Mouse (Mus musculus) neural tube, embryonic 12.5 days (tissue): ENCODE data around the gene Pheta2. TPM values are rescaled to one million over a fixed set of nuclear protein-coding genes. Genes with fewer than 3 reads are reported as not detected.
"Not testable (repeated sequence)": the region's sequence is repeated elsewhere in the genome, so short reads cannot be mapped to it uniquely, and the experiment has no call there.

Source experiments
- ATAC-seq: fragments of 200-750 bp; cut with Nextera tagmentation; 2 replicates; pipeline ENCODE4 v1.8.0; 2017; ENCODE audit warnings: low read depth, mild to moderate bottlenecking, moderate TSS enrichment, moderate library complexity; ENCODE audit not compliant: low FRiP score
- H3K27ac ChIP-seq: fragments of 300-500 bp; sonication (generic); 2 replicates; pipeline ENCODE4 v1.5.1; 2016
- H3K27me3 ChIP-seq: fragments of 300-500 bp; sonication (generic); replicated peaks from 2 replicates; pipeline ENCODE4 v1.6.1; 2016; ENCODE audit warnings: mild to moderate bottlenecking
- H3K36me3 ChIP-seq: fragments of 300-500 bp; sonication (generic); 2 replicates; pipeline ENCODE4 v1.6.1; 2016; ENCODE audit warnings: mild to moderate bottlenecking
- H3K4me1 ChIP-seq: fragments of 300-500 bp; sonication (generic); 2 replicates; pipeline ENCODE4 v1.6.1; 2016
- H3K4me2 ChIP-seq: fragments of 300-500 bp; sonication (generic); replicated peaks from 2 replicates; pipeline ENCODE4 v1.6.1; 2016; ENCODE audit warnings: mild to moderate bottlenecking
- H3K4me3 ChIP-seq: fragments of 300-500 bp; sonication (generic); 2 replicates; pipeline ENCODE4 v1.5.1; 2016
- H3K9ac ChIP-seq: fragments of 300-500 bp; sonication (generic); 2 replicates; pipeline ENCODE4 v1.6.1; 2016; ENCODE audit warnings: mild to moderate bottlenecking
- H3K9me3 ChIP-seq: fragments of 300-500 bp; sonication (generic); 2 replicates; pipeline ENCODE4 v1.6.1; 2016; ENCODE audit warnings: mild to moderate bottlenecking
- WGBS: fragments of 180-500 bp; shearing (Covaris S2); methylation state at CpG from one replicate; pipeline ENCODE4 v1.1.7; 2016; 5-methylcytosine and 5-hydroxymethylcytosine counted together
- polyA plus RNA-seq: library from polyadenylated mRNA; unstranded; fragments of >200 nt; fragmentation: Nextera tagmentation; extraction: Ambion mirVana; gene quantifications from 2 replicates; pipeline ENCODE4 v1.2.1, GENCODE M21; 2016

The Pheta2 gene
- polyA plus RNA-seq, 1 experiment from 2014 or later = 4.0 TPM

DNA sequence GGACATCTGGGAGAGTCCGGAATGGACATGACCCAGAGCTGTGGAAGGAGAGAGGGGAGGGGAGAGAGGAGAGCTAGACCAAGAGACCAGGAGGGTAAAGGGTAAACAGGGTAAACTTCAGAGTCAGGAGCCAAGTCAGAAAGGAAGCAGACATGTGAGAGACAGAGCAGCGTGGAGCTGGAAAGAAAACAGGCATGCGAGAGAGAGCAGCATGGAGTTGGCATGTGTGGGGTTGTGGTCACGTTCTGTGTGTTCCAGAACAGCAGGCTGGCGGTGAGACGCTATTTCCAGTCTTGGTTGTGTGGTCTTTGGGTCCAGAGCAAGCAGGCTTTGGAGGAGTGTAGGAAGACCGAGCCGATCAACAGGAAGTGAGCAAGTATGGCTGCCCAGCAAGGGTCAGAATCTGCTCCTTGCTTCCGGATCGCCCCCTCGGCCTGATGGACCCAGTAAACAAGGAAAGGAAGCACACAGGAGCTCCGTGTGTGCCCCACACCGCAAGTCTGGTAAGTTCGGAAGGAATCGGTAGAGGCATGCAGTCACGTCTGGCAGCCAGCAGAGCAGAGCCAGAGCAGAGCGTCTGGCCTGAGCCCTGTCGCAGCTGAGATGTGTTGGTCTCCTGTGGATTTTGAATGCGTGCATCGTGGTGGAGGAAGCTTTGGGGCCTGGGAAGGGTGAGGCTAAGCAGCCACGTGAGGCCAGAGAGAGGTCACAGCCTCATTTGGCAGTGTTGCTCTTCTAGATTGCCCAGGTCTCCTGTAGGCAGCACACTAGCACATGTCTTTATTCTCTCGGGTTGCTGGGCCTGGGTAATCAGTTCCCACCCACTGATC lies 19.9 kb downstream of the Pheta2 start:
- H3K4me2 ChIP-seq = no peak overlapping the region
- H3K4me3 ChIP-seq = no peak overlapping the region
- no peaks in the 10 kb centered on the region for H3K9me3 ChIP-seq
- H3K27ac ChIP-seq = no peak overlapping the region
- no peaks in the 10 kb centered on the region for H3K27me3 ChIP-seq
- no peaks in the 10 kb centered on the region for H3K36me3 ChIP-seq
- H3K4me1 ChIP-seq = peaks cover 3% of the 10 kb centered on the region; the same call in 1 of the 2 replicates
- ATAC-seq = no peak
- 65% methylated on average over 22 of the region's 22 CpGs for WGBS
- no peak overlapping the region for H3K9ac ChIP-seq

GRCm38 (mm10) chr15:82361459-82362018 lies 22.8 kb downstream of the Pheta2 start:
- Histone ChIP-seq H3K36me3 (no peaks in the 10 kb centered on the region), H3K9ac (no peak overlapping the region), H3K27ac (no peak overlapping the region), H3K27me3 (no peaks in the 10 kb centered on the region), H3K4me3 (no peak overlapping the region), H3K4me1 (no peaks in the 10 kb centered on the region), H3K9me3 (no peaks in the 10 kb centered on the region), H3K4me2 (no peak overlapping the region)
- no peak for ATAC-seq
- WGBS = 79% methylated on average over 11 of the region's 11 CpGs

- no peak for ATAC-seq
- H3K27ac ChIP-seq = no peak overlapping the region
- 88% methylated on average over 4 of the region's 4 CpGs for WGBS
Measured at GRCm38 (mm10) chr15:82362234-82362633, 23.5 kb downstream of the Pheta2 start.

DNA sequence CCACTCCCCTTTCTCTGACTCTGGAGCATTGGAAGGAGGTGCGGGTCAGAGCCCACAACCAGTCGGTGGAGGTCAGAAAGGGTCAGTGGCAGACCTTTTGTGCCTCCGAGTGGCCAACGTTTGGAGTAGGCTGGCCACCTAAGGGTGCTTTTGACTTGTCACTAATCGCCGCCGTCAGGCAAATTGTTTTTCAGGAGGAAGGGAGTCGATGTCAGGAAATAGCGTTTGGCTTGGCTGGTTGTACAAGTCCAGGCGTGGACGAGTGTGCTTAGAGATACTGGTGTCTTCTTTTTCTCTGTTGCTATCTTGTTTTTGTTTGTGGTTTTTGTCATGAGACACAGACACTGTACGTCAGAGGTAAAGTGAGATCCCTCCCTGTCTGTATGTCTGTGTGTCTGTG lies 25.1 kb downstream of the Pheta2 start:
- H3K36me3 ChIP-seq, H3K9me3 ChIP-seq, H3K4me3 ChIP-seq, H3K9ac ChIP-seq, H3K4me2 ChIP-seq, H3K4me1 ChIP-seq, ATAC-seq, H3K27me3 ChIP-seq, H3K27ac ChIP-seq: not testable (repeated sequence)
- WGBS = 80% methylated on average over 8 of the region's 12 CpGs

More at GRCm38 (mm10) chr15:82362234-82362633, 23.5 kb downstream of the Pheta2 start:
- Histone ChIP-seq H3K36me3 (no peaks in the 10 kb centered on the region), H3K27me3 (no peaks in the 10 kb centered on the region), H3K9ac (no peak overlapping the region), H3K4me3 (no peak overlapping the region), H3K4me2 (no peak overlapping the region), H3K9me3 (no peaks in the 10 kb centered on the region), H3K4me1 (no peaks in the 10 kb centered on the region)

DNA sequence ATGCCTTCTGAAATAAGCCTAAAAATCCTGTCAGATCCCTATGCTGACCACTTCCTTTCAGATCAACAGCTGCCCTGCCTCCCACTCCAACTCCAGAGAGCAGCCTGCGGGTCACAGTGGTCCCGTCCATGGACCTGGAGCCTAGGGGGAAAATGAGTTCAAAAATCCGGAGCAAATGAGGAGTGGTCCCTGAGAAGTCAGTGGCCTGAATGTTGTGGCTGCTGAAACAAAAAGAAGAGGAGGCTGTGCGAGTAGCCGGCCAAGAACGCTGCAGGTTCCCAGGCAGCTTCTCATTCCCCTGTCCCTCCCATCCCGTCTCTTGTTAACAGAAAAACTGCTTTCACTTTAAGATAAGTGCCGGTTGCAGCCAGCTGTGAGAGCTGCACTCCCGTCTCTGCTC lies 25.8 kb downstream of the Pheta2 start:
- not testable (repeated sequence) for H3K27ac ChIP-seq, H3K36me3 ChIP-seq, H3K27me3 ChIP-seq, H3K4me2 ChIP-seq, H3K9ac ChIP-seq, ATAC-seq, H3K4me3 ChIP-seq, H3K4me1 ChIP-seq, H3K9me3 ChIP-seq
- 26% methylated on average over 7 of the region's 9 CpGs for WGBS

DNA sequence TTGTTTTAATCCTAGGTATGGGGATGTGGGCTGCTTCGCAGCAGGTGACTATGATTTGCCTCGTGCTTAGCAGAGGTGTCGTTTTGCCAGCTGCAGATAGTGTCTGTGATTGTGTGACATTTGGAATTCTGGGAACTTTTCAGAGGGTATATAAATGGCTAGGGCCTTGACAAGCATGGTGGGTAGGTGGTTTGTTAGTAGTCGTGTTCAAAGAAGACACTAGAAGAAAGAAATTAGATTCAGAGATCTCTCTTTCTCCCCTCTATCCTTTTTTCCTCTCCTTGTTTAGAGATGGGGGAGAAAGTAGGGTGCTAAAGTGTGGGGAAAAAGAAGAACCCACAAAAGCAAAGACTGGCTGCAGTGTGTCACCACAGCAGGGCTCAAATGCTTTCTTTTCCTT lies 29.4 kb downstream of the Pheta2 start:
- no peaks in the 10 kb centered on the region for H3K27me3 ChIP-seq
- no peaks in the 10 kb centered on the region for H3K36me3 ChIP-seq
- no peak overlapping the region for H3K9ac ChIP-seq
- no peaks in the 10 kb centered on the region for H3K4me1 ChIP-seq
- H3K27ac ChIP-seq = no peak overlapping the region
- 90% methylated on average over 4 of the region's 4 CpGs for WGBS
- H3K9me3 ChIP-seq = no peaks in the 10 kb centered on the region
- no peak for ATAC-seq
- H3K4me2 ChIP-seq = no peak overlapping the region
- H3K4me3 ChIP-seq = no peak overlapping the region

GRCm38 (mm10) chr15:82368851-82369250 lies 30.1 kb downstream of the Pheta2 start:
- H3K4me2 ChIP-seq = no peak overlapping the region
- ATAC-seq = no peak
- H3K27me3 ChIP-seq = no peaks in the 10 kb centered on the region
- 78% methylated on average over 1 of the region's 1 CpGs for WGBS
- H3K9ac ChIP-seq = no peak overlapping the region
- H3K4me3 ChIP-seq = no peak overlapping the region
- H3K36me3 ChIP-seq = no peaks in the 10 kb centered on the region
- H3K4me1 ChIP-seq = no peaks in the 10 kb centered on the region
- H3K9me3 ChIP-seq = no peaks in the 10 kb centered on the region
- H3K27ac ChIP-seq = no peak overlapping the region

DNA sequence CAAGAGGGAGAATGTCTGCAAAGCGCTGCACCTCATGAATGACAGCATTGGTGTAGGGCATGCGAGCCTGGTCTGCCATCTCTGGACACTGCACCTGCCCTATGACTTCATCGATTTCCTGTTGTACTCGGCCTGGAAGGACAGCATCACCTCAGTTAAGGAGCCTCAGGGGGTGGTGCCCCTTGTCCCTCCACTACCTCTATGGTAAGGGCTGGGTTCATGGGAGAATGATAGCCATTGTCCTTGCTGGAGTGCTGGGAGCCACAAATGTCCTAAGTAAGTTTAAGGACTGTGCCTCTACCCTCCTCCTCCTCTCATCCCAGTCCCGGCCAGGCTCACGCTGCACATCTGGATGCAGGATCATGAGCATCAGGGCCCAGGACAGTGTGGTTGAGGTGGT lies 33.7 kb downstream of the Pheta2 start:
- no peaks in the 10 kb centered on the region for H3K4me1 ChIP-seq
- no peak overlapping the region for H3K4me2 ChIP-seq
- no peak for ATAC-seq
- H3K4me3 ChIP-seq = no peak overlapping the region
- no peak overlapping the region for H3K27ac ChIP-seq
- 88% methylated on average over 6 of the region's 6 CpGs for WGBS
- H3K27me3 ChIP-seq = no peaks in the 10 kb centered on the region
- H3K9me3 ChIP-seq = no peaks in the 10 kb centered on the region
- H3K9ac ChIP-seq = no peak overlapping the region
- H3K36me3 ChIP-seq = no peaks in the 10 kb centered on the region

GRCm38 (mm10) chr15:82372991-82373390 lies 34.2 kb downstream of the Pheta2 start:
- 86% methylated on average over 5 of the region's 5 CpGs for WGBS
- Histone ChIP-seq H3K27ac (no peak overlapping the region), H3K4me2 (no peak overlapping the region), H3K27me3 (no peaks in the 10 kb centered on the region), H3K4me1 (no peaks in the 10 kb centered on the region), H3K4me3 (no peak overlapping the region), H3K36me3 (no peaks in the 10 kb centered on the region), H3K9me3 (no peaks in the 10 kb centered on the region), H3K9ac (no peak overlapping the region)
- ATAC-seq = no peak

DNA sequence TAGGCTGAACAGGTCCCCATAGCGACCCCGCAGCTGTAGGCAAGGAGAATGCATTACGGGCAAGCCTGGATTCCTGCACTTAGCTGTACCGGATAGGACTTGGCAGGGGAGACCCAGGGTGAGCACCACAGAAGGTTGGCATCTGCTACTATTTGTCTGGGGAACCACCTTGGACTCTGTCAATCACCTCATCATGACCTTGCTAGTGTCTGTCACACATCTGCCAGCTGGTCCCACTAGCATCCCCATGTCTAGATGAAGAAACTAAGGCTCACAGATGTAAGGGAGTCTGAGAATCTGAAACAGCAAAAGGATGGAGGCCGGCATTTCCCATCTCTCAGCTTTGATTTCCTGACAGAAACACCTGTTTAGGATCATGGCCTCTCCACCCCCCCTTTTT lies 35.7 kb downstream of the Pheta2 start:
- no peaks in the 10 kb centered on the region for H3K9me3 ChIP-seq
- WGBS = 74% methylated on average over 5 of the region's 5 CpGs
- no peak for ATAC-seq
- no peaks in the 10 kb centered on the region for H3K27me3 ChIP-seq
- no peak overlapping the region for H3K9ac ChIP-seq
- no peaks in the 10 kb centered on the region for H3K36me3 ChIP-seq
- H3K27ac ChIP-seq = no peak overlapping the region
- H3K4me1 ChIP-seq = no peaks in the 10 kb centered on the region
- no peak overlapping the region for H3K4me3 ChIP-seq
- H3K4me2 ChIP-seq = no peak overlapping the region

- Histone ChIP-seq H3K36me3 (no peaks in the 10 kb centered on the region), H3K4me1 (peaks cover 7% of the 10 kb centered on the region), H3K9me3 (no peaks in the 10 kb centered on the region), H3K27me3 (no peaks in the 10 kb centered on the region), H3K27ac (no peak overlapping the region), H3K4me2 (no peak overlapping the region), H3K9ac (no peak overlapping the region), H3K4me3 (no peak overlapping the region)
- no peak for ATAC-seq
- whole genome bisulfite sequencing = 86% methylated on average over 9 of the region's 9 CpGs
Measured at GRCm38 (mm10) chr15:82375855-82376254, 37.1 kb downstream of the Pheta2 start.

- 69% methylated on average over 17 of the region's 17 CpGs for WGBS
- ATAC-seq = no peak
Measured at GRCm38 (mm10) chr15:82376393-82377138, 37.8 kb downstream of the Pheta2 start.

More at GRCm38 (mm10) chr15:82376393-82377138, 37.8 kb downstream of the Pheta2 start:
- peaks cover 10% of the 10 kb centered on the region for H3K4me1 ChIP-seq
- H3K36me3 ChIP-seq = no peaks in the 10 kb centered on the region
- H3K4me3 ChIP-seq = no peak overlapping the region
- H3K9me3 ChIP-seq = no peaks in the 10 kb centered on the region
- H3K4me2 ChIP-seq = no peak overlapping the region
- no peak overlapping the region for H3K27ac ChIP-seq
- no peak overlapping the region for H3K9ac ChIP-seq
- H3K27me3 ChIP-seq = no peaks in the 10 kb centered on the region
